Mouse (Mus musculus) hindbrain, embryonic 11.5 days (tissue): ENCODE results near the gene Ankdd1a. TPM values are rescaled to one million over a fixed set of nuclear protein-coding genes. Genes with fewer than 3 reads are reported as not detected.

Source experiments
- ATAC-seq: fragments of 200-750 bp; cut with Nextera tagmentation; 2 replicates; pipeline ENCODE4 v1.8.0; 2017; ENCODE audit warnings: mild to moderate bottlenecking, moderate TSS enrichment, moderate library complexity; ENCODE audit not compliant: low FRiP score
- DNase-seq: peaks from one replicate; pipeline ENCODE4 v3.0.0-alpha.2; 2015; ENCODE audit warnings: low spot score
- H3K27ac ChIP-seq: fragments of 300-500 bp; sonication (generic); 2 replicates; pipeline ENCODE4 v1.5.1; 2014; ENCODE audit warnings: mild to moderate bottlenecking, low read depth, low read length
- H3K27me3 ChIP-seq: fragments of 300-500 bp; sonication (generic); 2 replicates; pipeline ENCODE4 v1.6.1; 2014; ENCODE audit warnings: mild to moderate bottlenecking, low read length, moderate library complexity, mixed read lengths; ENCODE audit not compliant: control insufficient read depth, insufficient read depth
- H3K36me3 ChIP-seq: fragments of 300-500 bp; sonication (generic); 2 replicates; pipeline ENCODE4 v1.6.1; 2014; ENCODE audit warnings: mild to moderate bottlenecking, low read length, moderate library complexity, mixed read lengths; ENCODE audit not compliant: control insufficient read depth, insufficient read depth
- H3K4me1 ChIP-seq: fragments of 300-500 bp; sonication (generic); replicated peaks from 2 replicates; pipeline ENCODE4 v1.6.1; 2014; ENCODE audit warnings: low read length, mixed read lengths; ENCODE audit not compliant: control insufficient read depth, insufficient read depth
- H3K4me2 ChIP-seq: fragments of 300-500 bp; sonication (generic); replicated peaks from 2 replicates; pipeline ENCODE4 v1.6.1; 2014; ENCODE audit warnings: mild to moderate bottlenecking, low read depth, low read length
- H3K4me3 ChIP-seq: fragments of 300-500 bp; sonication (generic); 2 replicates; pipeline ENCODE4 v1.5.1; 2014; ENCODE audit warnings: low read depth, low read length
- H3K9ac ChIP-seq: fragments of 300-500 bp; sonication (generic); 2 replicates; pipeline ENCODE4 v1.6.1; 2014; ENCODE audit warnings: low read depth, low read length
- H3K9me3 ChIP-seq: fragments of 300-500 bp; sonication (generic); 2 replicates; pipeline ENCODE4 v1.6.1; 2016; ENCODE audit warnings: low read length; ENCODE audit not compliant: control insufficient read depth
- WGBS: fragments of 180-500 bp; shearing (Covaris S2); extraction: QIAGEN DNeasy Blood & Tissue Kit; methylation state at CpG from one replicate; pipeline ENCODE4 v1.1.7; 2014; 5-methylcytosine and 5-hydroxymethylcytosine counted together
- polyA plus RNA-seq: library from polyadenylated mRNA; unstranded; fragments of >200 nt; fragmentation: Nextera tagmentation; extraction: Ambion mirVana; gene quantifications from 2 replicates; pipeline ENCODE4 v1.2.1, GENCODE M21; 2014

Ankdd1a gene
- polyA plus RNA-seq: 0.20 and 0.71 TPM in 2 replicates

- no peaks in the 10 kb centered on the region for H3K36me3 ChIP-seq
- ATAC-seq: peak; percentile 67; the same call in 1 of the 2 replicates
- 12% methylated on average over 18 of the region's 25 CpGs for WGBS
- H3K4me1 ChIP-seq: no peaks in the 10 kb centered on the region
- DNase-seq: peak; percentile 61
- peak within 1 kb of the TSS; percentile 49; the same call in 1 of the 2 replicates for H3K9ac ChIP-seq
- no peak within 1 kb of the TSS for H3K27ac ChIP-seq
- peak within 1 kb of the TSS; percentile 53 for H3K4me2 ChIP-seq
- H3K9me3 ChIP-seq: no peaks in the 10 kb centered on the region
- peak within 1 kb of the TSS; percentile 19 for H3K4me3 ChIP-seq
- H3K27me3 ChIP-seq: no peaks in the 10 kb centered on the region
Observed at GRCm38 (mm10) chr9:65519807-65520504, at the start of gene Ankdd1a. Gene Ankdd1a, minus strand, starts transcription at chr9:65520193.

- Histone ChIP-seq H3K27me3 (no peaks in the 10 kb centered on the region), H3K4me1 (no peaks in the 10 kb centered on the region), H3K4me3 (no peak overlapping the region), H3K4me2 (no peak overlapping the region), H3K9ac (no peak overlapping the region), H3K27ac (no peak overlapping the region), H3K9me3 (no peaks in the 10 kb centered on the region), H3K36me3 (0 out of 2 replicates have a peak, but pooled peaks cover 2% of the 10 kb centered on the region)
- 80% methylated on average over 6 of the region's 6 CpGs for WGBS
- DNase-seq: no peak
- no peak for ATAC-seq
Observed at GRCm38 (mm10) chr9:65569491-65569971, 49.5 kb upstream of the Ankdd1a start.

- WGBS: 91% methylated on average over 6 of the region's 6 CpGs
- no peaks in the 10 kb centered on the region for H3K4me1 ChIP-seq
- H3K9ac ChIP-seq: no peak overlapping the region
- H3K9me3 ChIP-seq: no peaks in the 10 kb centered on the region
- H3K36me3 ChIP-seq: 0 out of 2 replicates have a peak, but pooled peaks cover 2% of the 10 kb centered on the region
- ATAC-seq (no peak), DNase-seq (no peak)
- H3K4me3 ChIP-seq: no peak overlapping the region
- no peak overlapping the region for H3K4me2 ChIP-seq
- H3K27me3 ChIP-seq: no peaks in the 10 kb centered on the region
- H3K27ac ChIP-seq: no peak overlapping the region
Observed at GRCm38 (mm10) chr9:65568787-65569186, 48.8 kb upstream of the Ankdd1a start.

GRCm38 (mm10) chr9:65564698-65565097, 44.7 kb upstream of the Ankdd1a start:
- H3K4me2 ChIP-seq: no peak overlapping the region
- peaks cover 4% of the 10 kb centered on the region for H3K4me1 ChIP-seq
- WGBS: 99% methylated on average over 2 of the region's 2 CpGs
- no peaks in the 10 kb centered on the region for H3K27me3 ChIP-seq
- DNase-seq: no peak
- H3K9ac ChIP-seq: no peak overlapping the region
- H3K4me3 ChIP-seq: no peak overlapping the region
- no peaks in the 10 kb centered on the region for H3K9me3 ChIP-seq
- H3K27ac ChIP-seq: no peak overlapping the region
- ATAC-seq: no peak
- no peaks in the 10 kb centered on the region for H3K36me3 ChIP-seq

- Histone ChIP-seq H3K9ac (no peak overlapping the region), H3K4me3 (no peak overlapping the region), H3K27ac (no peak overlapping the region), H3K4me1 (peaks cover 4% of the 10 kb centered on the region), H3K9me3 (no peaks in the 10 kb centered on the region), H3K27me3 (no peaks in the 10 kb centered on the region), H3K36me3 (no peaks in the 10 kb centered on the region; the same call in 1 of the 2 replicates), H3K4me2 (no peak overlapping the region)
- DNase-seq: no peak
- 87% methylated on average over 5 of the region's 5 CpGs for WGBS
- no peak for ATAC-seq
Observed at GRCm38 (mm10) chr9:65563073-65563472, 43.1 kb upstream of the Ankdd1a start.

GRCm38 (mm10) chr9:65562081-65562506, 42.1 kb upstream of the Ankdd1a start:
- H3K9ac ChIP-seq: no peak overlapping the region
- peak overlapping the region; percentile 7; the same call in 1 of the 2 replicates for H3K27ac ChIP-seq
- no peak overlapping the region for H3K4me3 ChIP-seq
- 30% methylated on average over 4 of the region's 4 CpGs for WGBS
- no peaks in the 10 kb centered on the region; the same call in 1 of the 2 replicates for H3K36me3 ChIP-seq
- ATAC-seq: no peak
- H3K9me3 ChIP-seq: no peaks in the 10 kb centered on the region
- no peak overlapping the region for H3K4me2 ChIP-seq
- no peaks in the 10 kb centered on the region for H3K27me3 ChIP-seq
- H3K4me1 ChIP-seq: peaks cover 4% of the 10 kb centered on the region
- DNase-seq: no peak

GRCm38 (mm10) chr9:65561016-65561415, 41.0 kb upstream of the Ankdd1a start:
- WGBS: 89% methylated on average over 4 of the region's 4 CpGs
- no peak overlapping the region for H3K9ac ChIP-seq
- no peaks in the 10 kb centered on the region for H3K27me3 ChIP-seq
- H3K36me3 ChIP-seq: peaks cover 6% of the 10 kb centered on the region; the same call in 1 of the 2 replicates
- no peak overlapping the region for H3K4me2 ChIP-seq
- H3K4me3 ChIP-seq: no peak overlapping the region
- H3K27ac ChIP-seq: no peak overlapping the region
- DNase-seq (no peak), ATAC-seq (no peak)
- no peaks in the 10 kb centered on the region for H3K9me3 ChIP-seq
- H3K4me1 ChIP-seq: peaks cover 4% of the 10 kb centered on the region

- Histone ChIP-seq H3K27me3 (no peaks in the 10 kb centered on the region), H3K4me2 (no peak overlapping the region), H3K9ac (no peak overlapping the region), H3K36me3 (peaks cover 6% of the 10 kb centered on the region; the same call in 1 of the 2 replicates), H3K27ac (no peak overlapping the region), H3K4me1 (peaks cover 9% of the 10 kb centered on the region), H3K9me3 (no peaks in the 10 kb centered on the region), H3K4me3 (no peak overlapping the region)
- ATAC-seq (no peak), DNase-seq (no peak)
- WGBS: 87% methylated on average over 6 of the region's 6 CpGs
Observed at GRCm38 (mm10) chr9:65558806-65559205, 38.8 kb upstream of the Ankdd1a start.

GRCm38 (mm10) chr9:65556979-65557378, 37.0 kb upstream of the Ankdd1a start:
- no peak overlapping the region for H3K9ac ChIP-seq
- 96% methylated on average over 5 of the region's 5 CpGs for WGBS
- H3K4me1 ChIP-seq: peaks cover 6% of the 10 kb centered on the region
- DNase-seq (no peak), ATAC-seq (no peak)
- no peaks in the 10 kb centered on the region for H3K9me3 ChIP-seq
- H3K36me3 ChIP-seq: peaks cover 6% of the 10 kb centered on the region; the same call in 1 of the 2 replicates
- no peaks in the 10 kb centered on the region for H3K27me3 ChIP-seq
- H3K4me3 ChIP-seq: no peak overlapping the region
- H3K4me2 ChIP-seq: no peak overlapping the region
- no peak overlapping the region for H3K27ac ChIP-seq
